Mouse (Mus musculus): Measurements from ENCODE around the gene Stard5. TPM values are rescaled to one million over a fixed set of nuclear protein-coding genes. Genes with fewer than 3 reads are reported as not detected.

Gene Stard5
- polyA plus RNA-seq, 1 experiment from 2014 or later = 12.5 TPM

GRCm38 (mm10) chr7:83682640-83683274 is 51.0 kb downstream of the Stard5 start:
- no peak overlapping the region for H3K4me3 ChIP-seq (ENCODE audit: low read depth, low read length)
- no peak overlapping the region for H3K4me2 ChIP-seq (replicated peaks; ENCODE audit: low read depth, low read length)
- WGBS = 45% methylated on average over 6 of the region's 6 CpGs
- H3K4me1 ChIP-seq (replicated peaks; ENCODE audit: control insufficient read depth, insufficient read depth, low read length) = no peaks in the 10 kb centered on the region
- DNase-seq (ENCODE audit: low spot score) = no peak
- H3K9ac ChIP-seq (ENCODE audit: low read depth, low read length) = no peak overlapping the region
- no peaks in the 10 kb centered on the region for H3K36me3 ChIP-seq (ENCODE audit: control insufficient read depth, insufficient read depth, low read length)
- no peaks in the 10 kb centered on the region for H3K27me3 ChIP-seq (ENCODE audit: control insufficient read depth, insufficient read depth, low read length)
- no peak for ATAC-seq (ENCODE audit: low FRiP score)
- H3K9me3 ChIP-seq (ENCODE audit: control insufficient read depth, low read length) = no peaks in the 10 kb centered on the region
- H3K27ac ChIP-seq (ENCODE audit: low read depth, low read length) = no peak overlapping the region

GRCm38 (mm10) chr7:83695449-83696212 is 63.9 kb downstream of the Stard5 start:
- Histone ChIP-seq H3K9me3 (ENCODE audit: control insufficient read depth, low read length) (no peaks in the 10 kb centered on the region), H3K9ac (ENCODE audit: low read depth, low read length) (no peak overlapping the region), H3K27ac (ENCODE audit: low read depth, low read length) (no peak overlapping the region), H3K36me3 (ENCODE audit: control insufficient read depth, insufficient read depth, low read length) (no peaks in the 10 kb centered on the region), H3K4me3 (ENCODE audit: low read depth, low read length) (no peak overlapping the region), H3K4me1 (replicated peaks; ENCODE audit: control insufficient read depth, insufficient read depth, low read length) (no peaks in the 10 kb centered on the region), H3K27me3 (ENCODE audit: control insufficient read depth, insufficient read depth, low read length) (no peaks in the 10 kb centered on the region), H3K4me2 (replicated peaks; ENCODE audit: low read depth, low read length) (no peak overlapping the region)
- WGBS = 30% methylated on average over 6 of the region's 6 CpGs
- ATAC-seq (ENCODE audit: low FRiP score) (no peak), DNase-seq (ENCODE audit: low spot score) (peak; percentile 65)

GRCm38 (mm10) chr7:83699066-83699745 is 67.4 kb downstream of the Stard5 start:
- Histone ChIP-seq H3K36me3 (ENCODE audit: control insufficient read depth, insufficient read depth, low read length) (no peaks in the 10 kb centered on the region), H3K9me3 (ENCODE audit: control insufficient read depth, low read length) (no peaks in the 10 kb centered on the region), H3K9ac (ENCODE audit: low read depth, low read length) (no peak overlapping the region), H3K4me3 (ENCODE audit: low read depth, low read length) (no peak overlapping the region), H3K27ac (ENCODE audit: low read depth, low read length) (no peak overlapping the region), H3K4me1 (replicated peaks; ENCODE audit: control insufficient read depth, insufficient read depth, low read length) (no peaks in the 10 kb centered on the region), H3K4me2 (replicated peaks; ENCODE audit: low read depth, low read length) (no peak overlapping the region), H3K27me3 (ENCODE audit: control insufficient read depth, insufficient read depth, low read length) (no peaks in the 10 kb centered on the region)
- WGBS = 80% methylated on average over 6 of the region's 6 CpGs
- DNase-seq (ENCODE audit: low spot score) (no peak), ATAC-seq (ENCODE audit: low FRiP score) (no peak)

Other genes starting within 250 kb of the Stard5 start
- gene Tmc3, start 47.0 kb upstream of the Stard5 start, polyA plus RNA-seq (2014; fragmentation: Nextera tagmentation; extraction: Ambion mirVana) = 0.93 and 1.5 TPM in 2 replicates
- 1.0 and 1.5 TPM in 2 replicates for gene Il16, start 113.8 kb downstream of the Stard5 start, polyA plus RNA-seq (2014; fragmentation: Nextera tagmentation; extraction: Ambion mirVana)
- 0.99 and 1.5 TPM in 2 replicates for gene Cfap161, start 162.9 kb downstream of the Stard5 start, polyA plus RNA-seq (2014; fragmentation: Nextera tagmentation; extraction: Ambion mirVana)

Data from hindbrain, embryonic 11.5 days (tissue).